Mouse (Mus musculus): Measurements from ENCODE around the gene Lsm10. TPM values are rescaled to one million over a fixed set of nuclear protein-coding genes. Genes with fewer than 3 reads are reported as not detected.

Gene Lsm10
- polyA plus RNA-seq, 1 experiment from 2014 or later: 55.8 TPM

GRCm38 (mm10) chr4:126115411-126115810 lies 19.0 kb downstream of the Lsm10 start:
- H3K4me3 ChIP-seq (ENCODE audit: low read length): no peak overlapping the region
- no peak overlapping the region for H3K27ac ChIP-seq (ENCODE audit: low read depth, low read length)
- H3K4me1 ChIP-seq (ENCODE audit: control insufficient read depth, insufficient read depth, low read depth, low read length): peaks cover 11% of the 10 kb centered on the region
- WGBS: 83% methylated on average over 9 of the region's 9 CpGs
- H3K27me3 ChIP-seq (replicated peaks; ENCODE audit: control insufficient read depth, insufficient read depth, low read length): no peaks in the 10 kb centered on the region
- H3K9ac ChIP-seq (ENCODE audit: low read depth, low read length): no peak overlapping the region
- H3K36me3 ChIP-seq (ENCODE audit: control insufficient read depth, insufficient read depth, low read length): no peaks in the 10 kb centered on the region
- no peak overlapping the region for H3K4me2 ChIP-seq (ENCODE audit: low read length)
- no peaks in the 10 kb centered on the region for H3K9me3 ChIP-seq (ENCODE audit: control insufficient read depth, low read length)
- ATAC-seq: no peak

GRCm38 (mm10) chr4:126115871-126116521 lies 19.6 kb downstream of the Lsm10 start:
- Histone ChIP-seq H3K4me2 (ENCODE audit: low read length) (no peak overlapping the region), H3K27me3 (replicated peaks; ENCODE audit: control insufficient read depth, insufficient read depth, low read length) (no peaks in the 10 kb centered on the region), H3K27ac (ENCODE audit: low read depth, low read length) (no peak overlapping the region), H3K4me1 (ENCODE audit: control insufficient read depth, insufficient read depth, low read depth, low read length) (peaks cover 5% of the 10 kb centered on the region), H3K36me3 (ENCODE audit: control insufficient read depth, insufficient read depth, low read length) (peaks cover 2% of the 10 kb centered on the region; the same call in 1 of the 2 replicates), H3K9me3 (ENCODE audit: control insufficient read depth, low read length) (no peaks in the 10 kb centered on the region), H3K4me3 (ENCODE audit: low read length) (no peak overlapping the region), H3K9ac (ENCODE audit: low read depth, low read length) (no peak overlapping the region)
- no peak for ATAC-seq
- WGBS: 69% methylated on average over 6 of the region's 6 CpGs

GRCm38 (mm10) chr4:126117116-126117515 lies 20.7 kb downstream of the Lsm10 start:
- WGBS: 71% methylated on average over 8 of the region's 8 CpGs
- peaks cover 2% of the 10 kb centered on the region; the same call in 1 of the 2 replicates for H3K36me3 ChIP-seq (ENCODE audit: control insufficient read depth, insufficient read depth, low read length)
- no peak overlapping the region; the same call in 1 of the 2 replicates for H3K27ac ChIP-seq (ENCODE audit: low read depth, low read length)
- H3K4me2 ChIP-seq (ENCODE audit: low read length): no peak overlapping the region
- no peak for ATAC-seq
- peaks cover 5% of the 10 kb centered on the region; the same call in 1 of the 2 replicates for H3K9me3 ChIP-seq (ENCODE audit: control insufficient read depth, low read length)
- H3K9ac ChIP-seq (ENCODE audit: low read depth, low read length): no peak overlapping the region
- H3K4me3 ChIP-seq (ENCODE audit: low read length): no peak overlapping the region
- no peaks in the 10 kb centered on the region for H3K27me3 ChIP-seq (replicated peaks; ENCODE audit: control insufficient read depth, insufficient read depth, low read length)
- H3K4me1 ChIP-seq (ENCODE audit: control insufficient read depth, insufficient read depth, low read depth, low read length): no peaks in the 10 kb centered on the region

- H3K27ac ChIP-seq (ENCODE audit: low read depth, low read length): no peak overlapping the region; the same call in none of the 2 replicates
- H3K36me3 ChIP-seq (ENCODE audit: control insufficient read depth, insufficient read depth, low read length): peaks cover 2% of the 10 kb centered on the region; the same call in 1 of the 2 replicates
- no peak overlapping the region for H3K4me2 ChIP-seq (ENCODE audit: low read length)
- ATAC-seq: no peak
- H3K4me3 ChIP-seq (ENCODE audit: low read length): no peak overlapping the region
- 56% methylated on average over 4 of the region's 4 CpGs for WGBS
- H3K4me1 ChIP-seq (ENCODE audit: control insufficient read depth, insufficient read depth, low read depth, low read length): no peaks in the 10 kb centered on the region
- no peaks in the 10 kb centered on the region for H3K27me3 ChIP-seq (replicated peaks; ENCODE audit: control insufficient read depth, insufficient read depth, low read length)
- peaks cover 5% of the 10 kb centered on the region; the same call in 1 of the 2 replicates for H3K9me3 ChIP-seq (ENCODE audit: control insufficient read depth, low read length)
- no peak overlapping the region for H3K9ac ChIP-seq (ENCODE audit: low read depth, low read length)
Measured at GRCm38 (mm10) chr4:126118651-126119050, 22.2 kb downstream of the Lsm10 start.

- 86% methylated on average over 1 of the region's 1 CpGs for WGBS
- no peak overlapping the region; the same call in none of the 2 replicates for H3K27ac ChIP-seq (ENCODE audit: low read depth, low read length)
- peaks cover 5% of the 10 kb centered on the region; the same call in 1 of the 2 replicates for H3K9me3 ChIP-seq (ENCODE audit: control insufficient read depth, low read length)
- H3K4me3 ChIP-seq (ENCODE audit: low read length): no peak overlapping the region
- H3K36me3 ChIP-seq (ENCODE audit: control insufficient read depth, insufficient read depth, low read length): peaks cover 2% of the 10 kb centered on the region; the same call in 1 of the 2 replicates
- H3K4me2 ChIP-seq (ENCODE audit: low read length): no peak overlapping the region
- no peaks in the 10 kb centered on the region for H3K4me1 ChIP-seq (ENCODE audit: control insufficient read depth, insufficient read depth, low read depth, low read length)
- H3K9ac ChIP-seq (ENCODE audit: low read depth, low read length): no peak overlapping the region
- no peaks in the 10 kb centered on the region for H3K27me3 ChIP-seq (replicated peaks; ENCODE audit: control insufficient read depth, insufficient read depth, low read length)
- ATAC-seq: no peak
Measured at GRCm38 (mm10) chr4:126119051-126119450, 22.6 kb downstream of the Lsm10 start.

- no peak overlapping the region for H3K4me3 ChIP-seq (ENCODE audit: low read length)
- no peak overlapping the region for H3K9ac ChIP-seq (ENCODE audit: low read depth, low read length)
- no peak overlapping the region for H3K4me2 ChIP-seq (ENCODE audit: low read length)
- no peak for ATAC-seq
- WGBS: 80% methylated on average over 5 of the region's 5 CpGs
- no peaks in the 10 kb centered on the region for H3K4me1 ChIP-seq (ENCODE audit: control insufficient read depth, insufficient read depth, low read depth, low read length)
- peaks cover 5% of the 10 kb centered on the region; the same call in 1 of the 2 replicates for H3K9me3 ChIP-seq (ENCODE audit: control insufficient read depth, low read length)
- peaks cover 3% of the 10 kb centered on the region; the same call in 1 of the 2 replicates for H3K36me3 ChIP-seq (ENCODE audit: control insufficient read depth, insufficient read depth, low read length)
- no peak overlapping the region for H3K27ac ChIP-seq (ENCODE audit: low read depth, low read length)
- H3K27me3 ChIP-seq (replicated peaks; ENCODE audit: control insufficient read depth, insufficient read depth, low read length): no peaks in the 10 kb centered on the region
Measured at GRCm38 (mm10) chr4:126120052-126120451, 23.6 kb downstream of the Lsm10 start.

- no peak for ATAC-seq
- Histone ChIP-seq H3K9me3 (ENCODE audit: control insufficient read depth, low read length) (peaks cover 5% of the 10 kb centered on the region; the same call in 1 of the 2 replicates), H3K4me2 (ENCODE audit: low read length) (no peak overlapping the region), H3K9ac (ENCODE audit: low read depth, low read length) (no peak overlapping the region), H3K4me3 (ENCODE audit: low read length) (no peak overlapping the region), H3K36me3 (ENCODE audit: control insufficient read depth, insufficient read depth, low read length) (peaks cover 5% of the 10 kb centered on the region), H3K27me3 (replicated peaks; ENCODE audit: control insufficient read depth, insufficient read depth, low read length) (no peaks in the 10 kb centered on the region), H3K4me1 (ENCODE audit: control insufficient read depth, insufficient read depth, low read depth, low read length) (no peaks in the 10 kb centered on the region), H3K27ac (ENCODE audit: low read depth, low read length) (no peak overlapping the region)
- 91% methylated on average over 2 of the region's 2 CpGs for WGBS
Measured at GRCm38 (mm10) chr4:126120506-126120905, 24.1 kb downstream of the Lsm10 start.

GRCm38 (mm10) chr4:126123309-126124040 lies 27.1 kb downstream of the Lsm10 start:
- peaks cover 5% of the 10 kb centered on the region; the same call in 1 of the 2 replicates for H3K9me3 ChIP-seq (ENCODE audit: control insufficient read depth, low read length)

GRCm38 (mm10) chr4:126130502-126130901 lies 34.1 kb downstream of the Lsm10 start:
- ATAC-seq: no peak
- WGBS: 74% methylated on average over 11 of the region's 11 CpGs
- H3K4me1 ChIP-seq (ENCODE audit: control insufficient read depth, insufficient read depth, low read depth, low read length): peaks cover 18% of the 10 kb centered on the region
- no peak overlapping the region for H3K4me2 ChIP-seq (ENCODE audit: low read length)
- no peak overlapping the region for H3K9ac ChIP-seq (ENCODE audit: low read depth, low read length)
- no peaks in the 10 kb centered on the region for H3K9me3 ChIP-seq (ENCODE audit: control insufficient read depth, low read length)
- H3K27me3 ChIP-seq (replicated peaks; ENCODE audit: control insufficient read depth, insufficient read depth, low read length): no peaks in the 10 kb centered on the region
- peak overlapping the region; percentile 32; the same call in 1 of the 2 replicates for H3K27ac ChIP-seq (ENCODE audit: low read depth, low read length)
- H3K36me3 ChIP-seq (ENCODE audit: control insufficient read depth, insufficient read depth, low read length): peaks cover 28% of the 10 kb centered on the region
- no peak overlapping the region for H3K4me3 ChIP-seq (ENCODE audit: low read length)

More at GRCm38 (mm10) chr4:126123309-126124040, 27.1 kb downstream of the Lsm10 start:
- Histone ChIP-seq H3K4me3 (ENCODE audit: low read length) (no peak overlapping the region), H3K9ac (ENCODE audit: low read depth, low read length) (no peak overlapping the region), H3K36me3 (ENCODE audit: control insufficient read depth, insufficient read depth, low read length) (peaks cover 20% of the 10 kb centered on the region), H3K4me1 (ENCODE audit: control insufficient read depth, insufficient read depth, low read depth, low read length) (no peaks in the 10 kb centered on the region), H3K27ac (ENCODE audit: low read depth, low read length) (peak overlapping the region; percentile 16; the same call in 1 of the 2 replicates), H3K4me2 (ENCODE audit: low read length) (no peak overlapping the region), H3K27me3 (replicated peaks; ENCODE audit: control insufficient read depth, insufficient read depth, low read length) (no peaks in the 10 kb centered on the region)
- ATAC-seq: no peak
- WGBS: 72% methylated on average over 10 of the region's 10 CpGs

Data from hindbrain, embryonic 16.5 days (tissue).